Mouse (Mus musculus) embryo, embryonic 11 days (tissue): ENCODE measurements at regions not wholly inside any gene's neighbourhood (a gene's known extent, or its start where the extent isn't known, plus 50 kb on each side); places are given as distances from the start of the nearest gene placed in this dataset.

ENCODE experiments used
- DNase-seq: peaks from one replicate; pipeline ENCODE4 v3.0.0-alpha.2; 2015

DNA sequence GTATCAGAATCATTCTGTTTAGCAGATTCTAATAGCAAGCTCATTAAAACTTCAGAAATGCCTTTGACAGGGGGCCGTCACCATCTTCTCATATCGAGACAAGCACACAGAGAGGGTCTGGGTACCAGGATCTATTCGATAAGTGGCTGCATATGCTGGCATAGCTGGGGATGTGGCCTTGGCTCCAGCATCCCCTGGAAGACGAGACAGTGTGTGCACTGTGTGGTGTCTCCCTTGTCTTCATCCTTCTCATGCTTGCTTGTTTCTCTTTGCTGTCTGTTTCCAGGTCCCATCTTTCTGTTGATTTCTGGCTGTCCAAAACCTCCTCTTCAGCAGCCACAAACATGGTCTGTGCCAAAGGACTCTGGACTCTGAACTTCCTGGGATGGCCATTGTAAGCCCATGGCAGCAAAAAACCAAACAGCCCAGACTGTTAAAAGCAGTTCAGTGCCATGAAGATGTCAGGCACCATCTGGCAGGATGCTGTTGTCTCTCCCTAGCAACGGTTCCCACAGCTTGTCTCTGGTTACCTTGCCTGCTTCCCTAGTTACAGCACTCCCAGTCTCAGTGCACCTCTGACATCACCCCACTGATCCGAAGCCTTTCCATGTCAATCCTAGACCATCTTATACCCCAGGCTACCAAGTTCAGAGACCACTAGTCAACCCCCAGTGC, 56.5 kb downstream of the Kctd12 start:
- peak; percentile 31 for DNase-seq

GRCm38 (mm10) chr14:102924674-102925073, 57.8 kb downstream of the Kctd12 start:
- no peak for DNase-seq

GRCm38 (mm10) chr14:102922496-102922993, 59.9 kb downstream of the Kctd12 start:
- no peak for DNase-seq

DNA sequence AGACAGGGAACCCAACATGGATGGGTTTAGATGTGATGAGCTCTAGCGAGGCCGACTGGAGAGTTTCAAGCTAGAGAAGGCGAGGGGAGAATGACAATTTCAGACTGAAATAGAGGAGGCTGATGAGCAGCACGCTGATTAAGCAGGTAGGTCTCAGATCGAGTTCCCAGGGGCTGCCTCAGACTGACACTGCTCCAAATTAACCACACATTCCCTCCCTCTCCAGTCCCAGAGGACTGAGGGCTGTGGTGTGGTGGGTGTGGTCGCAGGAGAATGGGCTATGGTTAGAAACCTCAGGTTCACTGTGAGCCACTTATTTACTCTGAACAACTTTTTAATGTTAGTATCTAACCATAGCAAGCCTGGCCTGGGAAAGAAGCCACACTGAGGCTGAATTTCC, 62.0 kb downstream of the Kctd12 start:
- DNase-seq = no peak

DNA sequence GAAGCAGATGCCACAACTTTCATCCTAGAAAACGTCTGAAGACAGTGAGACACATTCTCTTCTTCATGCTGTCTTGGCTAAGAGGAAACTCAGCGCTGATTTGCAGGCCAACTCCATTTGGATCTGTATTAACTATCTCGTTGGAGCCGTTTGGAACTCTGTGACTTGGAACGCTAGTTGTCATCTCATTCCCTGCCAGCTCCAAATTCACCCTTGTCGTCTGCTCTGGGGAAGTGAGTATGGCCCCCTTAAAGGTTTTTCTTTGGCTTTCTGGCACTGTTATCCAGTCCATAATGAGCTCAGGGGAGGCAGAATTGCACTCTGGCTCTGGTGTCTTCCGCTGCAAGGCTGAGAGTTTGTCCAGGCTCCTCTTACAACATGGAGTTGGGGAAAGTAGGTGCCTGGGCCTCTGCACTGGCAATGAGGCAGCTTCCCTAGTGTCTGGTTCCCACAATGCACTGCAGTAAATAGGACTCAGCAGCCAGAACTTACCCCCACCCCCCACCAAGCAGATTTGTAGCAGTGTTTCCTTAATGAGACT, 63.1 kb downstream of the Kctd12 start:
- no peak for DNase-seq

DNA sequence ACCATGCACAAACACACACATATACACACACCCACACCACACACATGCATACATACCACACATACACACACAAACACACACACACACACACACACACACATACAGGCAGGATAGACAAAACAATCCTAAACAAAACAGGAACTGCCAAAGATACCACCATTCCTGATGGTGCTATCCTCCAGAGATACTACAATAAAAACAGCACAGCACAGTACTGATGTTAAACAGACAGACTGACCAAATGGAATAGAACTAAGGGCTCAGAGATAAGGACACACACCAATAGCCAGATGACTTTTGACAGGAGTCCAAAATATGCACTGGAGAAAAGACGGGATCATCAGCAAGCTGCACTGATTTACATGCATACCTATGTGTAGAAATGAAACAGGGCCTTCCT, 64.5 kb downstream of the Kctd12 start:
- DNase-seq = no peak

- DNase-seq = no peak
Measured at GRCm38 (mm10) chr14:102915918-102916317, 66.5 kb downstream of the Kctd12 start.

- no peak for DNase-seq
Measured at GRCm38 (mm10) chr14:102911582-102911981, 70.9 kb downstream of the Kctd12 start.

DNA sequence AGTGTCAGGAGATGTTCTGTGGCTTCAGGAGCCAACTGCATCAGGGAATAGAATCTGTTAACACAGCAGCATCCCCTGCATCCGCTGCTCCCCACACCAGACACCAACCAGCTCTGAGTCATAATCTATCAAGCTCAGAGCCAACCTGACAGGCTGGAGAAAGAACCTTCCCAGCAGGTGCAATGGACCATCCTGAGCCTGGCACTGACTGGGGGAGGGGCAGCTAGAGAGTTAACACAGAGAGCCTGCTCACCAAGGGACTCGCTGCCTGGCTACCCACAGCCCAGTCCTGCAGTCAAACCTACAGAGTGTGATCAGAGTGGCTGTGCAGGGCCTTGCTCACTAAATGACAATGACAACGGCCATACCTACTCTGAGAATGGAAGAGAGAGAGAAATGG, 73.4 kb downstream of the Kctd12 start:
- DNase-seq = no peak

GRCm38 (mm10) chr14:102907411-102908103, 74.9 kb downstream of the Kctd12 start:
- no peak for DNase-seq

DNA sequence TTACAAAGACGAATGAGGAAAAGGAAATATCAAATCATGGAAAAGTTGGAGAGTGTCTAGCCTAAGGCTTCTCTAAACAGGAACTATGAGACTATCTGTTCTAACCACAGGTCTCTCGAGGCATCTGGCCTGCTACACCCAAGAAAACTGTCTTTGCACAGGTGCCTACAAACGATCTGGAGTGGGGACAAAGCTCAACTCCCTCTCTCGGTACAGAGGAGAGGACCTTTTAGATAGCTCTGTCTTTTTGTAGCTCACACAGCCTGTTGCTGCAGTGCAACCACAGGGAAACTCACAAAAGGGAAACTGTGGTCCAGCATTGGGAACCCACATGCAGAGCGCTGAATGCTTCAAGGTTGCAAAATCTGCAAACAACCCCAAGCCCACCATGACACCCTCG, 75.6 kb downstream of the Kctd12 start:
- no peak for DNase-seq

- DNase-seq = no peak
Measured at GRCm38 (mm10) chr14:102906286-102906685, 76.2 kb downstream of the Kctd12 start.

DNA sequence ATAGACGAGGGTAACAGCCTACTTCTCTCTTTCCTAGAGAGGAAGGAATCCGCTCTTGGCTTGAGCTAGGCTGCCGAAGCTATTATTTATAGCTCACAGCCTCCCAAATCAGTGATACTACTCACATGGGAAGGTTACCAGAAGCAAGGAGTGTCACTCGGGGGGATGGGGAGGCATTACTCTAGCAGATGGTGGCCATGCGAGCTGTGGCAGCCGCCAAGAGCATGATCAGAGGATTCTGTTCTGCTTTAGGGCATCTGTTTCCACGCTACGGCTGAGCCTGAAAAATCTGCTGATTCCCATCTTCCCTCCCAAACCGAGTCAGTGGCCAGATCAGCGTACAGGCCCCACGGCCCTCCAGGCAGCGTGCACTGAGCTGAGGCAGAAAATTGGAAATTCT, 79.5 kb downstream of the Kctd12 start:
- DNase-seq = peak; percentile 50

DNA sequence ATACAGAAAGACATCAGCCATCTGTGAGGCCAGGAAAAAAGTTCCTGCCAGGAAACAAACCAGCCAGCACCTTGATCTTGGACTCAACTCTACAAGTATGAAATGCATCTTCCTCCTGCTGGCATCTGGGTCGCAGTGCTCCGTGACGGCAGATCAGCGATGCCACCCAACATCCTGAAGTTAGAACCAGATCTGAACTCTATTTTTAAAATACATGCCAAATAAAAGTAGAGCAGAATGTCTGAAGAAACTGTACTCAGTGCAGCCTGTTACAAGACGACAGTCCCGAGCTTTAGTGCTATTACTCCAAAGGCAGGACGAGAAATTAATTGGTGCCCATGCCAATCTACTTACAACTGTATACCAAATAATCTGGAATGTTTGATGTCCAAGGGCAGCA, 80.2 kb downstream of the Kctd12 start:
- no peak for DNase-seq

DNA sequence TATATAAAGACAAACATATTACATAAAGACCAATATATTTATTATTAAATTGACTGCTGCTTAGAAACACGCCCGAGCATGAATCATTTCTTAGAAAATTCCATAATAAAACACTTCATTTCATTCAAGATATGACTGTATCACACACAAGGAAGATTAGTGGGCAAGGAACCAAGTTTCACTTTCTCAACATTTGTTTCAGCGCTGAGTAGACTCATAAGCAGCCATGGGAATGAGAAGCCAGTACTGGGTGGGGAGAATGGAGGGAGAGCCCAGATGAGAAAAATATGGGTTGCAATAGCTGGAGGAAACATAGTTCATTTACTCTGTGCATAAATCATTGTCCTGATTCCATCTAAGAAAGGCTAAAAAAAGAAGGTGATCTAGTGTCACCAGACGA, 84.0 kb downstream of the Kctd12 start:
- DNase-seq = no peak

DNA sequence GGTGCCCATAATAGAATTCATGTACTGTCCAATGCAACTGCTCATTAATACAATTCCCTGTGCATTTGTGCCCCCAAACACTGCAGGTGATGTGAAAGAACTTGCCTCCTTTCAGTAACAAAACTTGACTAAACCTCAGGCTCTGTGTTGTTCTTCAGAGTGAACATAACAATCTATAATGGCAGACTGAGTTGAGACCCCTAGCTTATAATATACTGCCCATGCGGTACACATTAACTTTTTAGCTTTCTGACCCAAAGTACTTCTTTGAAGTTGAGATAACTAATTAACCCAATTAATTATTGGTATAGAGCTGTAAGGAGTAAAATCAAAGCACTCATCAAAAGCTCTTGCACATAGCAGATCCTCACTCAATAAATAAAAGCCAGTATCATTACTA, 85.4 kb downstream of the Kctd12 start:
- DNase-seq = no peak

GRCm38 (mm10) chr14:102896527-102896926, 85.9 kb downstream of the Kctd12 start:
- no peak for DNase-seq

DNA sequence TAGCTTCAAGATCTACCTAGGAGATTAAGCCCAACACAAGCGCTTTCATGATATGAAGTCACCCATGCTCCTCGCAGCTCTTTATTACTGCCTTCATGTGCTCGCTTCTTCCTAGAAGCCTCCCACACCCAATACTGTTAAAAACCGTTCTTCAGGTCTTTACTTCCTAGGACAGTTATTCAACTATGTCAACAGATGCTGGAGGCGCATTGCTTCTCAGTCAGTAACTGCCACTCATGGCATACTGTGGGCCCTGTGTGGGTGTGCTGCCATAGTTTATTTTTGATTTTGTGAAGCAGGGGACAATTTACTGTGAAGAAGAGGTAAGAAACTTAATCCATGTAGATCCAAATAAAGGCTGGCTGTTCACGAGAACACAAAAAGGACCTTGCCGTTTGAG, 89.2 kb downstream of the Kctd12 start:
- no peak for DNase-seq

- DNase-seq = no peak
Measured at GRCm38 (mm10) chr14:102891552-102891951, 90.9 kb downstream of the Kctd12 start.

- no peak for DNase-seq
Measured at GRCm38 (mm10) chr14:102885240-102885598, 97.2 kb downstream of the Kctd12 start.

- DNase-seq = no peak
Measured at GRCm38 (mm10) chr14:102884539-102885239, 97.7 kb downstream of the Kctd12 start.

GRCm38 (mm10) chr14:102883344-102884122, 98.9 kb downstream of the Kctd12 start:
- peak; percentile 36 for DNase-seq

DNA sequence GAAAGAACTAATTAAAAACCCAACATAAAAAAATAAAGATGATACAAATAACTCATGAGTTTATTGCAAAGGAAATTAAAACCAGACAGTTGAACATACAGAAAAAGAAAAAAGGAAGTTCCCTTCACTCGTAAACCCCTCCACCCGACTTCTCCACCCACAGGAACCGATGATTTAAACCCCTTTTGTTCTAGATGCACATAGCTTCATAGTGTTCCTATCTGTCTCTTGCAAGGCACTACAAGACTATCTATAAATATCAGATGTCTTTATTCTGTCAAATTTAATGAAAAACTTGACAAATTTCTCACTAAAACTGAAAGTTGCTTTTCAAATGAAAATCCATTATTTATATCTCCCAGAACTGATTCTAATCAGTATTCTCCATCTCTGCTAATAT, 100.2 kb downstream of the Kctd12 start:
- DNase-seq = no peak
